Mouse (Mus musculus): ENCODE results near the gene Tnfrsf25.

DNA sequence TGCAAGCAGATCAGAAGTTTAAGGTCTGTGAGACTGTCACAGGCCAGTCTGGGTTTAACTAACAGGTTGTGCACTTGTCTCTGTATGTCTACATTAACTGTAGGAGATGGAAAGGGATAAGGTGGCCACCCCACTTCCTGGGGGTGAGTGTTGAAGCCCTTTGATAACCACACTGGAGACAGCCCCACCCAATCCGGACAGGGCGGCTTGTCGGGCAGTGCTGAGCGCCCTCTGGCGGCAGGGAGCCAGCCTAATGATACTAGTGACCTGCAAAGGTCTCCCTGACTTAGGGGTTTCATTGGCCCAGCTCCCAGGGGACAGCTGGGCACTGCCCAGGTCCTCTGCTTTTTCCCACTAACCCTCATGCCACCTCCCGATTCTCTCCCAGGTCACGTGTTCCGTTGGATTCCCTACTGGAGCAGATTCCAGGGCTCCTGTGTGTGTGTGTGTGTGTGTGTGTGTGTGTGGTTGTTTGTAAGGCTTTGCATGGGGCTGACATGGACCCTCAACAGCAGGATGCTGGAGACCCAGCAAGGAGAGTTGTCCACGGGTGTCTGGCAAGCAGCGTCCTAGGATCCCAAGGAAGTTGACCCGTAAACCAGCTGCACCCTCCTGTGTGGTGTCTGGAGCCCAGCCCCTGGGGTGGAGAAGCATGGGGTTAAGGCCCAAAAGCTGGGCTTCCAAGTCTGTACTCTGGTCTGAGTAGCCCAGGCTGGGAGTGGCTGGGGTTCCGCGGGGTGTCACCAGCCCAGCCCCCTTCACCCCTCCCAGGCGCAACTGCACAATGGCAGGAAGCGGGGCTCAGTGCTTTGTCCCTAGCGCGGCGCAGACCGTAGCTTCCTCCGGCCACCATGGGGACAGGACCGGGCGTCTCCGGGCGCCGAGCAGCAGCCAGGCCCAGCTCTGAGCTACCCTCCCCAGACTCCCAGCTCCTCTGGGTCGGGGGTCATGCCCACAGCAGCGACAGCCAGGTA, 19.5 kb upstream of the Tnfrsf25 start:
- TF ChIP-seq CTCF (IDR thresholded peaks at IDR 0.05; ENCODE audit: borderline replicate concordance, control insufficient read depth, extremely low read depth, insufficient read depth, low read length, poor library complexity): peak; percentile 89
- 0 out of 2 replicates have a peak, but pooled peaks have one; percentile 25 for TF ChIP-seq POLR2A (IDR thresholded peaks at IDR 0.05; ENCODE audit: control insufficient read depth, extremely low read depth, insufficient read depth, low read length, poor library complexity)
